Mouse (Mus musculus): ENCODE measurements at regions not wholly inside any gene's neighbourhood (a gene's known extent, or its start where the extent isn't known, plus 50 kb on each side); places are given as distances from the start of the nearest gene placed in this dataset.

DNA sequence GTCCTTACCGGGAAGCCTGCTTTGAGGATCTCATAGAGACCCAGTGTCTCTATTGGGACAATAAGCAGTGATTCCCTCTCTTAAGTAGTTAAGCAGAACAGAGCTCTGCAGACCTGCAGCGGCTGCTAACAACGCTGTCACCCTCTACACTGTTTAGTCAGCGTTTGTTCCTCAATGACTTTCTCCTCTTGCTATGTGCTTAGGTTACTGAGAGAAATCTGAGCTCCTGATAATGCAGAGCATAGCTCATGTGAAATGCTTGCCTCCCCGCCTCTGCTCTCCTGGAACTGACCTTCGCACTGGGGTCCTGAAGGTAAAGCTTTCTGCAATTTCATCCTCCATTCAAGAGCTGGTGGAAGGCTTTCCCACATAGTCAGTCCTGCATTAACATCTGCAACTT, 226.6 kb upstream of the Ppargc1a start:
- ATAC-seq (replicated peaks; ENCODE audit: low FRiP score, low TSS enrichment, poor library complexity, severe bottlenecking), result no peak

GRCm38 (mm10) chr5:51792950-51793349, 225.4 kb upstream of the Ppargc1a start:
- no peak for ATAC-seq (replicated peaks; ENCODE audit: low FRiP score, low TSS enrichment, poor library complexity, severe bottlenecking)

DNA sequence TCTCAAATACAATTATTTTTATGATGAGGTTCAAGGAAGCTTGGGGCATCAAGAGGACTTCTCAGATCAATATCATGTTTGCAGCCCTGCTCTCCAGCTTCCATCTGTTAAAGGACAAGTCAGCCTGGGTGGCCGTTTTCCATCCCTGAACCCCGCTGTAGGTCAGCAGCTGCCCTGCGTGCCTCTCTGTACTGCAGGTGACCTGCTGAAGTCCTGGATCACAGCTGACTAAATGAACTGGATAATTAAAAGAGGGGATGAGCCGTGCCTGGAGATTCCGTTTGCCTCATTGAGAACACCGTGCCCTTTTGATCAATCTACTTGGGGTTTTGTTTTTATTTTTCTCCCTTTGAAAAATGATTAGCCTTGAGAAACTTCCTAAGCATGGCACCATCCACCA, 221.2 kb upstream of the Ppargc1a start:
- ATAC-seq (replicated peaks; ENCODE audit: low FRiP score, low TSS enrichment, poor library complexity, severe bottlenecking), result no peak

GRCm38 (mm10) chr5:51783523-51783922, 216.0 kb upstream of the Ppargc1a start:
- ATAC-seq (replicated peaks; ENCODE audit: low FRiP score, low TSS enrichment, poor library complexity, severe bottlenecking), result no peak

DNA sequence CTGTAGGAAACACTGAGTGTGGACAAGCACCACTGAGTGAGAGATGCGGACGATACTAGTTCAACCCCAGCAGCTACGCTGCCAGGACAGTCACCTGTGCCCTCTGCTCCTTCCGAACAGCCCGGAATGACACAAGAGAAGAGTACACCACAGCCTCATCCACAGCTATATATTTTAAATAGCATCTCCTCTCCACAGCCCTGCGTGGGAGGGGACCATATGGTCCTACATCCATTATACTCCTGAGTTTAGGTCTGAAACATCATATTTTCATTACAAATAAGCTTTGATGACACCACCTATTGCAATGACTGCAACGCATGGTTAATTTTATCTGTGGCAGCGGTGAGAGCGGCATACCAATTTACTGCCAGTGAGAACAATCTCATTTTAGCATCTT, 215.6 kb upstream of the Ppargc1a start:
- ATAC-seq (replicated peaks; ENCODE audit: low FRiP score, low TSS enrichment, poor library complexity, severe bottlenecking), result no peak

GRCm38 (mm10) chr5:51775502-51776145, 208.1 kb upstream of the Ppargc1a start:
- ATAC-seq (replicated peaks; ENCODE audit: low FRiP score, low TSS enrichment, poor library complexity, severe bottlenecking), result no peak

GRCm38 (mm10) chr5:51771655-51772054, 204.1 kb upstream of the Ppargc1a start:
- no peak for ATAC-seq (replicated peaks; ENCODE audit: low FRiP score, low TSS enrichment, poor library complexity, severe bottlenecking)

DNA sequence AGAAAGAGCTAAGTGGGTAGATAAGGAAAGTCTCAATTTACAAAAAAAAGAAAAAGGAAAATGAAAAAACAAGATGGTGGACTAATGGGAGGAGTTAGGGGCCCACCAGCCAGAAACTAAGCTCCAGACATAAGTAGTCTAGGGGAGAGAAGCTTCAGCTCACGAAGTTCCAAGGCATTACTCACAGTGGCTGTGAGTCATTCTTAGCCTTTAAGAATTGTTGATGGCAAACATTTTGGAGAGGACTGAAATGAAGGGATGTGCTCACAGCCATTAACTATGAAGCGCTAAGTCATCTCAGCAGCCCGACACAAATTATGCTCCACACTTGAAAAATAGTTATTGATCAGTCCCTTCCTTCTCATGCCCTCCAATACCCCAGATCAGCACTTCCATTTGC, 198.6 kb upstream of the Ppargc1a start:
- ATAC-seq (replicated peaks; ENCODE audit: low FRiP score, low TSS enrichment, poor library complexity, severe bottlenecking), result no peak

GRCm38 (mm10) chr5:51764416-51764815, 196.9 kb upstream of the Ppargc1a start:
- ATAC-seq (replicated peaks; ENCODE audit: low FRiP score, low TSS enrichment, poor library complexity, severe bottlenecking), result no peak

DNA sequence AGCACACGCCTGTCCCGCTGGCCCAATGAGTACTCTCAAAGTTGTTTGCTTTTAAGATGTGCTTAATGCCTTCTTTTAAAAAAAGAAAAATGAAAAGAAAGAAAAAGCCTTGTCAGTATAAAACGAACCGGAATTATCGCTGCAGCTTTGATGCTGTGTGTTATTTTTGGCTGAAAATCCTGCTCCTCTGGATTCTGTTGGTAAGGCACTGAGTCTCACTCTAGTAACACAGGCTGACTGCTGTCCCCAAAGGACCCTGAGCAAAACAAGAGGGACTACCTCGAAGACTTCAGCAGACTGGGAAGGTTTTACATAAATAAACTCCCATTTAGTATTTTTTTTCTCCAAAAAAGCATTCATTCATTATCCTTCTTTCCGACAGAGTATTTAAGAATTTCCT, 196.1 kb upstream of the Ppargc1a start:
- ATAC-seq (replicated peaks; ENCODE audit: low FRiP score, low TSS enrichment, poor library complexity, severe bottlenecking), result no peak

DNA sequence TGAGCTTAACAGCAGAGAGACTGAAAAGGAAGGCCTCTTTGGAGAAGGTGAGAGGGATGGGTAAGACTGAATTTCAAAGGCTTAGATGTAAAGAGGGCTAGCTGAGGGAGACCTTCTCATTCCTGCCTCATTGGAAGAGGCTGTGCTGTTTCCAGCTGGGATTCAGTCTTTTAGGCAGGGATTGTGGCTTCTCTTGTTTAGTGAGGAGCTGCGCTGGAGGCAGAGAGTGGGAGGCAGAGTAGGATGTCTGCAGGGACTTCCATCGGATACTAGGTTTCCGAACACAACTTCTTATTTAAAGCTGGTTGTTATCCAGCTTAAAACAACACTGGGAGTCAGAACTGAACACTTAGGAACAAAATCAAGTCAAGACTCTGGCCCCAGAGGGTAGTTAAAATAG, 194.8 kb upstream of the Ppargc1a start:
- ATAC-seq (replicated peaks; ENCODE audit: low FRiP score, low TSS enrichment, poor library complexity, severe bottlenecking), result no peak

GRCm38 (mm10) chr5:51758289-51758688, 190.8 kb upstream of the Ppargc1a start:
- no peak for ATAC-seq (replicated peaks; ENCODE audit: low FRiP score, low TSS enrichment, poor library complexity, severe bottlenecking)

- no peak for ATAC-seq (replicated peaks; ENCODE audit: low FRiP score, low TSS enrichment, poor library complexity, severe bottlenecking)
Observed at GRCm38 (mm10) chr5:51757864-51758263, 190.3 kb upstream of the Ppargc1a start.

DNA sequence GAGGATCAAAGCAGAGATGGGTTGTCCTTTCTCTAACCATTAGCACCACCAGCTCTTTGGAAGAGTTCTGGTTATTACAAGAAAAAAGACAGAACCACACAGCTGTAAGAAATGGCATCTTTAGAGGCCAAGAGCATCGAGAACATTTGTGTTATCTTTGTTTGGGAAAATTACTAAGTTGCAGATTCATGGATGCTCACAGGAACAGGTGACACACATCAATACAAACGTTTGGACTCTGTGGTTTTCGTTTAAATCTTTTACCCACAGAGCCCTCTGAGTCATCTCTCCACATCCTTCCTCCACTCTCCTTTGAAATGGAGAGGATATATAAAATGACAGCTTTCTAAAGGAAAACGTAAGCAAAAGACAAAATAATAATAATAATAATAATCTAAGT, 184.5 kb upstream of the Ppargc1a start:
- ATAC-seq (replicated peaks; ENCODE audit: low FRiP score, low TSS enrichment, poor library complexity, severe bottlenecking), result no peak

GRCm38 (mm10) chr5:51750456-51750855, 182.9 kb upstream of the Ppargc1a start:
- no peak for ATAC-seq (replicated peaks; ENCODE audit: low FRiP score, low TSS enrichment, poor library complexity, severe bottlenecking)

GRCm38 (mm10) chr5:51740893-51741292, 173.4 kb upstream of the Ppargc1a start:
- no peak for ATAC-seq (replicated peaks; ENCODE audit: low FRiP score, low TSS enrichment, poor library complexity, severe bottlenecking)

DNA sequence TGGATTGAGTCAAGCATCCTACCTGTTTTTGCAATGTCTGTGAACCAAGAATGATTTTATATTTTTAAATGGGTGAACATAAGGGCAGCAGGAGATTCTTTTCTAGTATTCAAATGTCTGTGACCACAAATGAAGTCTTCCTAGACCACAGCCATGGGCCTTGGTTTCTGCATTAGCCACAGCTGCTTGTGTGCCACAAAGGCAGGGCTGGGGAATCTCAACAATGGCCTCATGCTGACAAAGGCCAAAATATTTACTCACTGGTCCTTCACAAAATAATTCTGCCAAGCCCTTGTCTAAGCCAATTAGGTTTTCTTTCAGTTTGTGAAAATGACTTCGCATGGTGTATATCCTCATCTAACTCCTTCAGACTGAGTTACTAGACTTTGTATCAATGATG, 162.7 kb upstream of the Ppargc1a start:
- ATAC-seq (replicated peaks; ENCODE audit: low FRiP score, low TSS enrichment, poor library complexity, severe bottlenecking), result no peak

DNA sequence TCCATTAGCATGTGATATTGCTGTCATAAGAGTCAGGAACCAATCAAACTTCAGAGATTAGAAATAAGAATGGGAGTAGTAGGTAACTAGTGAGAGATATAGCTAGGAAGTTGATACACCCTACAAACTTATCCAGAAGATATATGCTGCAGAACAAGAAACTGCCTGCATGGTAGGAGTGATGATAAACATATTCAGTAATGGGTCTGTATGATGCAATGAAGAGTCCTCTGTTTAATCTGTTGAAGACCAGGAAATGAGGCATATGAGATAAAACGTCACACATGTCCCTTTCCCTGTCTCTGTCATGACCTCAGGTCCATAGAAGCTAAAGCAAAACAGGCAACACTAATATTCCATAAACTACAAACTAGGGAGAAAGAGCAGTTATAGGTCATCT, 162.2 kb upstream of the Ppargc1a start:
- no peak for ATAC-seq (replicated peaks; ENCODE audit: low FRiP score, low TSS enrichment, poor library complexity, severe bottlenecking)

- no peak for ATAC-seq (replicated peaks; ENCODE audit: low FRiP score, low TSS enrichment, poor library complexity, severe bottlenecking)
Observed at GRCm38 (mm10) chr5:51726762-51727161, 159.2 kb upstream of the Ppargc1a start.

GRCm38 (mm10) chr5:51718911-51719310, 151.4 kb upstream of the Ppargc1a start:
- no peak for ATAC-seq (replicated peaks; ENCODE audit: low FRiP score, low TSS enrichment, poor library complexity, severe bottlenecking)

DNA sequence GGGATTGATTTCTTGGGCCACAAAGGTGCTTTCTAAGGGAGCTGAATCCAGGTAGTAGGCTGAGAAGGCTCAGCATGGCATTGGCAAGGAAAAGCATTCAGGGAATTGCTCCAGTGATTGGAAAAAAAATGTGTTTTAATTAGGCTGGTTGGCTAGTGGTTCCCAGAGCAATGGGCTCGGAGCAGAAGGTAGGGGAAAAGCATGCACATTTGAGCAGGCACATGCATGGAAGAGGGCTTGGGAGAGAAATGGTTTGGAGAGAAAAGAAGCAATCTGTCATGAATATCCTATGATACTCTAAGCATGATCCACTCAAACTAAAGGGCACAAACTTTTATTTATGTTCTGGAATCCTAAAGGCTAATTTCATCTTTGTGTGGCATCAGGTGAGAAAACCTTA, 150.9 kb upstream of the Ppargc1a start:
- ATAC-seq (replicated peaks; ENCODE audit: low FRiP score, low TSS enrichment, poor library complexity, severe bottlenecking), result no peak
